Mouse (Mus musculus) layer of hippocampus, adult 11-12 months (tissue): Measurements from ENCODE around the gene Cd93.

Source experiments
- DNase-seq: peaks from one replicate; pipeline ENCODE4 v3.0.0; 2022; ENCODE audit warnings: low spot score

Cd93 gene

DNA sequence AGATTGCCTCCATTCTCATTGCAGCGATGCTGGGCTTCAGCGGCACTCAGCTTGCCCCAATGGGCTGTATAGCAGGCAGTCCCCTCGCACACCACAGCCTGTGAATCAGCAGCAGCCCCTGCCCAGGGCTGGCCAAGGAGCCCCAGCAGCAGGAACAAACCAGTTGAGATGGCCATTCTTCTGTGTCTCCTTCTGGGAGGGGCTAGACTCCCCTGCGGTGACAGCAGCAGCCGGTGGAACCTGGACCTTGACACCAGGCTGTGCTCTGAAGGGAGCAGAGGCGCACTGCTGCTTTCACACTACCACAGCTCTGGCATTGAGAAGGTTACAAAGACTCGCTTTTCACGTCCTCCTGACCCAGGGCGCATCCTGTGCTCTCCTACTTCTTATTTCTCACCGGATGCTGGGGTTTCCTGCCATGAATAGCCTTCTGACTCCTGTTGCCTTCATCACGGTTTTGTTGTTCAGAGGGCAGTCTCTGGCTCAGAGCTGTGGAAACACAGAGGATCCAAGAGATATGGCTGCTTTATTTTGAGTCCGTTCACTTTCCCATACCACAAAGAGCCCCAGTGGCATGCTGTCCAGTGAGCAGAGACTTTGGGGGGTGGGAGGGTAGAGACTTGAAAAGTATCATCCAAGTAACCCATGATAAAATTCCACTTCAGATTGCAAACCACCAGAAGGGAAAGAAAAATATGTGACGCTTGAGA is at the start of gene Cd93:
Gene Cd93, minus strand, starts transcription at position 315 of the 710 bp plus-strand sequence.
- DNase-seq = no peak

DNA sequence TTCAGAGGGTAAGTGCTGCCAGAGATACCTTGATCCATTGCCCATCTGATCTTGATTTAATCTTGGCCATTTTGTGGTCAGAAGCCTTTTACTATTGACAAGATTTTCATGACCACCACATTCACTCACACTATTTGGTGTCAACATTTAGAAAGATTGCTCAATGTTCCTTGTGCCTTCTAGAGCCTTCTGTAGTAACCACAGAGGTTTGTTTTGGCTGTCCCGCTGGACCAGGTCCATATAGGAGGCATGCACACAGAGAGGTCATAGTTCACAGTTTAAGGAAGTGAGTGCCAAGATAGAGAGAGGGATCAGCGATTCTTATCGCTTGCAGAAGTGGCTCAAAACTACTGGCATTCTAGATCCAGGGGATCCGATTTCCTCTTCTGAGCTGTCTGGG is 48.7 kb upstream of the Cd93 start:
- no peak for DNase-seq

- no peak for DNase-seq
Measured at GRCm38 (mm10) chr2:148490150-148490549, 46.8 kb upstream of the Cd93 start.

- DNase-seq = no peak
Measured at GRCm38 (mm10) chr2:148488885-148489284, 45.5 kb upstream of the Cd93 start.

DNA sequence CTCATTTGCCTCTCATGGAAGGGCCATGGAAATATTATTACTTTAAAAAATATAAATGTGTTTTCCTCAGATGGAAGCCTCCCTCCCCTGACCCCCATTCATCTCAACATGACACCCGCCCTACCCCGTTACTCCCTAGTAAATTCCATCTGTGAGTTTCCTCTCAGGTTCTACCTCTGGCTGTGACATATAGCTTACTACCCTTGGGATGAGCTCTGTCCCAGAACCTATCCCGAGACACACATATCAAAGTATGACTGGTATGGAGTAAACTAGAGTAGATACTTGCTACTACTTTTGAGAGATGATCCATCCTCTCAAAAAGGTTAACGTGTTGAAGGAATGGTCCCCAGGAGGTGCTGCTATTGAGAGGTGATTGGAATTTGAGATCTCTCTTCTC is 42.2 kb upstream of the Cd93 start:
- DNase-seq = no peak

DNA sequence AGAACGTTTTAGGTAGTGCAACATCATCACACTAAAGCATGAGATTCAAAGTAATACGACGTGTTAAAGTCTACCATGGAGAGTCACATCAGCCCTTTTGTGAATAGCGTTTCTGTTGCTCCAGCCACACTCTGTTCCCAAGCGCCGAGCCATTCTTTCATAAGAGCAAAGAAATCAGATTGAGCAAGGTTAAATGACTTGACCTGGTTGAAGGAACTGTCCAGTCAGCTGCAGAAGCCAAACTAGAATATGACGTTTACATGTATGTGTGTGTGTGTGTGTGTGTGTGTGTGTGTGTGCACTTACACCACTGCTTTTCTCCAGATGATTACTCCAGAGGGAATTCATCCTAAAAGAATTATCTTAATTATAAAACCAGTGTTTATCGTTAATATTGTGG is 37.0 kb upstream of the Cd93 start:
- DNase-seq = no peak

DNA sequence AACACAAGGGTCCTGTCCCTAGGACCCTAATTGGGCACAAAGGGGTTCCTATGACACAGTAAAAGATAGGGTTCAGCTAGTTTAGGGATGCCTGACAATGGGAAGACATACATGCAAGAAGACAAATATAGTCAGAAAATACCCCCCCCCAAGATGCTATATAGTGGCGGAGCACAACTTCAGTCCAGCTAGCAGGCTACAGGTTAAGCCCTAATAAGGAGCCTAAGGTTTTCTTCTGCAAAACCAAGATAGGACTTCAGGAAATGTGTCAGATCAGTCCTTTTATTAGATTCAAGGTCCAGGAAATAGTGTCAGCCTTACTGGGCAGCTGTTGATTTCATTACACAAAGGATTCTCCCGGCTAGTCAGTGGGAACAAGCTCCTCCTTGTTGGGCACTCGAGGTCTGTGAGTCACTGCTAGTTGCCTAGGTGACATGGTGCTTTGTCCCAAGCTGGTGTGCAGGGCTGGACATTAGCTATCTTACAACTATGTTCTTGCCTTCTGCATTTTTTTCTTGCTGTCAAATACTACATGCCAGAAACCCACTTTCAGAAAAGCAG is 34.9 kb upstream of the Cd93 start:
- DNase-seq = no peak

DNA sequence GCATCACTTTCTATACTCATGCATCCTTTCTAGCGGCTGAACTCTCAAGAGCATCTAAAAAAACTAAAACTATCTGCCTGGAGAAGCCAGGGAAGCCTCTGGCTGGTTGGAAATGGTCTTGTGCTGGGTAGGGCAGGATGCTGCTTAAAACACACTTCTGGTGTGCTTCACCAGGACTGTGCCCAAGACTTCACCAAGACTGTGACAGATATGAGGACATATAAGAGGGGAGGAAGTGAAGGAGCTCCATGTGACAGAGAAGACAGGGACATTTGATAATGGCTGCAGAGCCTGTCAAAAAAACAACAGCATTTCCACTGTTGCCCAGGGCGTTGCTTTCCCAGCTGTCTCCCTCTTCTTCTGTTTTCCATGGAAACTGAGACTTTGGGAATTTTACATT is 34.0 kb upstream of the Cd93 start:
- no peak for DNase-seq

DNA sequence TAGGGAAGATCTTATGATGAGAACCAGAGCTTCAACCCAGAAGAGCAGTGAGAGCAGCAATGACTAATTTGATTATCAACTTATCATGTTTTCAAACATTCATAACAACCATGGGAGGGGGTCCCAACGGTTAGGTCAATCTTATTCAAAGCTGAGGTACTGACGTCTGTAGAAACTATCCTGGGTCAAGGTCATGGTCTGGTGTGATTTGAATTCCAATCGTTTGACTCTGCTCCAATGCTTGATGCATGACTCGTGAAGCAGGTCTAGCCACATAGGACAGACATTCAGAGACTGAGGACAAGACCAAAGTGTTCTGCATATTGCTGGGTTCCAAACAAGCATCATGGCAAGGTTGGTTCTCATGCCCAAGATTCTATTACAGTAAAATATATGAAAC is 33.2 kb upstream of the Cd93 start:
- DNase-seq = no peak

DNA sequence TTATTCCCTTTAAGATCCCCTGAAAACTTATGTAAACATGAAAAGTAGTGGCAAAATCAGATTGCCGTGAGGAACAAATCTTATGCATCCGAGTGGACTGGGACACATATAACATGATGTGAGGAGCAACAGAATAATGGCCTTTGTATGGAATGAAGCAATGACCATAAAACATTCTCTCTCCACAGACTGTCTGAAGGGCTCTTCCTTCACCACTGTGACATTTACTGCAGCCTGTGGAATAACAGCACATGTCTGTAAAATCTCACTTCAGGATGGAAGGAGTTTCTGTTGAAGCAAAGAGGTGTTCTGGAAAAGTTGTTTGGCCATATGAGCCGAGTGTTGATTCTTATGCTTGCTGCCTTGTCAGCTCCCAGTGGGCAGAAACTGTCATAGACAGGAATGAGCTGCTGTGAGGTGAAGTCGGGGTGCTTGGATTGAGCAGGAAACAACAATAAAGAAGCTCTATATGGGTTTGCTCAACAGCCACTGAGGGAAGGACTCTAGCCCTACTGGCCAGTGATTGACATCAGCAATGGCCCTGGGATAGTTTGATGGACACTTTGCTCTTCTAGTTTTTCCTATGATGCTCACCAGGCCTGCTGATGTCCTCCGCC is 32.6 kb upstream of the Cd93 start:
- DNase-seq = no peak

GRCm38 (mm10) chr2:148469341-148470238 is 26.2 kb upstream of the Cd93 start:
- no peak for DNase-seq

GRCm38 (mm10) chr2:148467921-148468440 is 24.6 kb upstream of the Cd93 start:
- no peak for DNase-seq

GRCm38 (mm10) chr2:148455341-148455740 is 12.0 kb upstream of the Cd93 start:
- no peak for DNase-seq

DNA sequence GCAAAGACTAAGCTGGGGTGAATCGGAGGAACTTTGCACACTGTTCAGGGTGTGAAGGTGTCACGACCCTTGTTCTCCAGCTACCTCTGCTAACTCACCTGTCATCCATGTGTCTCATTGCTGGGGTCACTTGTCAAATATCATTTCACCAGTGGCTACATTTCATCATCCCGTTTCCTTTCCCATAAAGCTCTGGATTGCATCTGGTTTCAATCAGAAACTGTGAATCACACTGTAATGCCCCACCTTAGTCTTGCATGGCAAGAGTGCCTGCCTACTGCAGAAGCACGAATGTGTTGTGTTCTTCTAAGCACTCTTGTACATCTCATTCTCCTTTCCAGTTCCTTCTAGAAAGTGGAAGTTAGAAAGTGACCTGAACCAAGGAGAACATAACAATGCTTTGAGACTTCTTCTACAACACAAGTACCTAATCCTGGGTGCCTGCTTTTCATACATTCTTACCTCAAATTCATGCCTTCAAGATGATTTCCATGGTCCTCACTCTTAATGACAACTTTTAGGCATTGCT is 10.7 kb upstream of the Cd93 start:
- no peak for DNase-seq

DNA sequence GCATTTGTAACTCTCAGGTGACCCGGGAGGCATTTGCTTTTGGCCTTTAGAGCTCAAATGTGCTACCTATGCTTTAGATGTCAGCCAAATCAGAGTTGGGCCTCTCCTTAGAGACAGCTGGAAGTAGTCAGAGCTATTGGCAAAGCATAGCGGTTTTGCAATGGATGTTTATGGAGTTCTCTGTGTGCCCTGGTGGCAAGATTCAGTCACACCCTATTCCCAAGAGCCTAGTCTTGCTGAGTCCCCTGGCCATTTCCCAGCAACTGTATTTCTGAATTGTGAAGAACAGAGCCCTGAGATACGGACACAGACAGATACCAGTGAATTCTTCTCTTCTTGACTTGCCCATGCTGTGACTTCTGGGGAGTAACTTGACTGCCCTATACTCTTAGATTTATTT is 9.7 kb upstream of the Cd93 start:
- no peak for DNase-seq

- DNase-seq = no peak
Measured at GRCm38 (mm10) chr2:148451498-148451897, 8.1 kb upstream of the Cd93 start.

DNA sequence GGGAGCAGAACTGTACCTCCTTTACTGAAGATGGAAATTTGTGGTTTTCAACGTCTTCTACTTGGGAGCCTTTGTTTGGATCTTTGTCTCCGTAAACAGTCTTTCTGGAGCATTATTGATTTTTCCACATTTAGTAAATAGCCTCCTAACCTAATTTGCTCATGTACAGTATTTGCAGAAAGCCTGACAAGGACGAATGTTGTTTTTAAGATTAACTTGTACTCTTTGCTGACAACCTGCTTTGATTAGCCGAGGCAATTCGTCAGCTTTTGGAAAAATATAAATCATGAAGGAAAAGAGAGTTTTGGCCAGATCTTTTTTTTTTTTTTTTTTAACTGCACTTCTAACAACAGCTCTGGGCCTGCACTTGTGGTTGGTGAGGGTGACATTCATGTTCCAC is 7.3 kb upstream of the Cd93 start:
- no peak for DNase-seq

DNA sequence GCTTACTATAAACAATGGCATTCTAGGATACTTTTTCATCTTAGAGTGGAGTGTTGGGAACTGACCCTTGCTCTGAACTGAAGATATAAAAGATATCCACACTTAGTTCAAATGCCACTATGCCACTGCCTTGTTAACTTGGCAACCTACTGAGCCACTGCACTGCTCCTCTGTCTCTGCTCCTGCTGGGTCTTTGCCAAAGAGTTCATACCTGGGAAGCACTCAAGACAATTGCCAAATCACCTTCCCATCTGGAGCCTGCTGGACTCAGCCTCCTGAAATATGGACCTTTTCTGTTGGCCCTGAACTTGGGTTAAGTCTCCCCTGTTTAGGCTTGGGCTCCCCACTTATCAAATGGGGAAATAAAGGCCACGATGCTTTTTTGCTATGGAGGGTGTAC is 6.3 kb upstream of the Cd93 start:
- DNase-seq = no peak

DNA sequence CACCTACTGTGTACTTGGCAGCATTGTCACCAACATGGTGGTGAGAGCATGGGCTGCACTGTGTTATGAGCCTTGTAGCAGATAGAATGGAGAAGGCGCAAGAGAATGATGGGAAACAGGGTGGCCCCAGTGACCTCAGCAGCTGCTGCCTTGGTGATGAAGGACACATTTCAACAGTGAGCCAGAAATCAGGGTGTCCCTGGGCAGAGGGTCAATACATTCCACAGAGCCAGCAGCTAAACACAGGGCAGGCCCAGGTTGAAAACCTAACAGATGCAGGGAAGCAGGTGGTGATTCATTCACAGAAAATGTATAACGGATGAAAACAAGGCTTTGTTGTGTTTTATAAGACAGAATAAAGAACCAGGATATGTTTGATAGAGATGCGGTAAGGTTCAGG is 3.1 kb upstream of the Cd93 start:
- DNase-seq = no peak

GRCm38 (mm10) chr2:148445616-148446015 is 2.3 kb upstream of the Cd93 start:
- DNase-seq = no peak

- DNase-seq = no peak
Measured at GRCm38 (mm10) chr2:148444472-148444871, 1.1 kb upstream of the Cd93 start.

- no peak for DNase-seq
Measured at GRCm38 (mm10) chr2:148442710-148443109, 653 bp downstream of the Cd93 start.
